Mouse (Mus musculus) adipocyte (in vitro differentiated cells): ENCODE data around the gene Nkpd1.

Experiments used
- DNase-seq: peaks from one replicate; pipeline ENCODE4 v3.0.0-alpha.2; 2016; ENCODE audit warnings: low spot score

The Nkpd1 gene

GRCm38 (mm10) chr7:19547344-19547969 lies 29.8 kb downstream of the Nkpd1 start:
- no peak for DNase-seq

- no peak for DNase-seq
Observed at GRCm38 (mm10) chr7:19549394-19549793, 31.8 kb downstream of the Nkpd1 start.

GRCm38 (mm10) chr7:19551634-19552033 lies 34.0 kb downstream of the Nkpd1 start:
- DNase-seq = peak; percentile 28

- peak; percentile 61 for DNase-seq
Observed at GRCm38 (mm10) chr7:19552443-19552842, 34.8 kb downstream of the Nkpd1 start.

GRCm38 (mm10) chr7:19554168-19554567 lies 36.5 kb downstream of the Nkpd1 start:
- no peak for DNase-seq

- no peak for DNase-seq
Observed at GRCm38 (mm10) chr7:19557086-19557485, 39.4 kb downstream of the Nkpd1 start.

GRCm38 (mm10) chr7:19557982-19558900 lies 40.6 kb downstream of the Nkpd1 start:
- no peak for DNase-seq

GRCm38 (mm10) chr7:19558965-19559364 lies 41.3 kb downstream of the Nkpd1 start:
- DNase-seq = no peak

- DNase-seq = peak; percentile 30
Observed at GRCm38 (mm10) chr7:19560491-19561260, 43.0 kb downstream of the Nkpd1 start.

- DNase-seq = no peak
Observed at GRCm38 (mm10) chr7:19561431-19561764, 43.8 kb downstream of the Nkpd1 start.

- peak; percentile 92 for DNase-seq
Observed at GRCm38 (mm10) chr7:19561765-19562642, 44.4 kb downstream of the Nkpd1 start.

GRCm38 (mm10) chr7:19562643-19563410 lies 45.2 kb downstream of the Nkpd1 start, which contains the start of gene Ppp1r37:
Ppp1r37 (minus strand) TSS chr7:19563076.
- peak; percentile 47 for DNase-seq

- no peak for DNase-seq
Observed at GRCm38 (mm10) chr7:19563884-19564283, 46.2 kb downstream of the Nkpd1 start.

GRCm38 (mm10) chr7:19564455-19564854 lies 46.8 kb downstream of the Nkpd1 start:
- no peak for DNase-seq

GRCm38 (mm10) chr7:19565803-19566202 lies 48.2 kb downstream of the Nkpd1 start:
- DNase-seq = no peak

- DNase-seq = no peak
Observed at GRCm38 (mm10) chr7:19567426-19567825, 49.8 kb downstream of the Nkpd1 start.

- no peak for DNase-seq
Observed at GRCm38 (mm10) chr7:19569647-19570046, 52.0 kb downstream of the Nkpd1 start.

- peak; percentile 70 for DNase-seq
Observed at GRCm38 (mm10) chr7:19572926-19573775, 55.5 kb downstream of the Nkpd1 start.

GRCm38 (mm10) chr7:19573776-19574140 lies 56.1 kb downstream of the Nkpd1 start:
- DNase-seq = no peak
